Mouse (Mus musculus) embryo, embryonic 10.5 days (tissue): ENCODE measurements around the gene Gm26897.

Experiments used
- DNase-seq: peaks from one replicate; pipeline ENCODE4 v3.0.0-alpha.2; 2015; ENCODE audit warnings: low spot score

Gm26897 gene

DNA sequence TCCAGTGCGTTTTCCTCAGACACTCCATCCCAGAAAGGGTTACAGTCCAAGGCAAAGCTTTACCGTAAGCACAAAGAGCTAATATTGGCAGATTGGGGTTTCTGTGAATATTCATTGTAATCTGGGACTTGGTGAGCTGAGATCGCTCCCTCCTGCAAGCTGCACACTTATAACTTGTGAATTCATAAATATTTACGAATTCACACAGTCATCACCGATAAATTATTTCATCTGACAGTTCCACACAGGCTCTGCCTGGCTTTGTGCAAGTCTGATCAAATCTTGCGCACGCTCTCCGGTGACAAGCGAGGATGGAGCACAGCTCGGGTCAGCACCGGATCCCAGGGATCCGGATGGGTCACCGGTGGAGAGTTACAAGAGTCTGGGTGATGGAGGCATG lies 16.4 kb downstream of the Gm26897 start:
- no peak for DNase-seq

DNA sequence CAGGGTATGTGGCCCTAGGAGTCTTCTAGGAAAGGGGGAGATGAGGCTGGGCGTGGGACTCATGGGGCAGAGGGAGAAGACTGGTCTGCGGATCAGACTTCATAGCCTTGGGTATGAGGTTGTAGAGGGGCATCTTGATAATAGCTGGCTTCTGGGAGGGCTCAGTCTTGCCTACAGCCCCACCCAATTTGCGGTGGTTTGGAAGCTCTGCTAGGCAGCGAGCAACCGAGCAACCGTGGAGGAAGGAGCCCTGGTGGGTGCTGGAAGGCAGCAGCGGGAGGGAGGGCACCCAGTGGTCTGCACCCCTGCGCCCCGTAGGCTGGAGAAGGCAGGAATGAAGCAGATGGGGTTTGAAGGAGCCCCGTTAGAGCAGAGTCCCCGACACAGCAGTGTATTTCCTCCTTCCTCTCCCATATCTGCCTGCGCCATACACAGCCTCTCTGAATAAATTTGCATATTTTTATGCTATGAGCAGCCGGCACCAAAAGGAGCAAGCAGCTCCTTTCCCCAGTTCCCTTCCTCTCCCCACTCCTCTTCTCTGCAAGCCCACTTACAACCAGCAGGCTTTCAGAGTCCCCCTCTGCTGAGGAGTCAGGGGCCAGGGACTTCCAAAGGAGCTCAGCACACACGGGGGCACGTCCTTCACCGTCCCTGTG lies 20.9 kb downstream of the Gm26897 start:
- no peak for DNase-seq

DNA sequence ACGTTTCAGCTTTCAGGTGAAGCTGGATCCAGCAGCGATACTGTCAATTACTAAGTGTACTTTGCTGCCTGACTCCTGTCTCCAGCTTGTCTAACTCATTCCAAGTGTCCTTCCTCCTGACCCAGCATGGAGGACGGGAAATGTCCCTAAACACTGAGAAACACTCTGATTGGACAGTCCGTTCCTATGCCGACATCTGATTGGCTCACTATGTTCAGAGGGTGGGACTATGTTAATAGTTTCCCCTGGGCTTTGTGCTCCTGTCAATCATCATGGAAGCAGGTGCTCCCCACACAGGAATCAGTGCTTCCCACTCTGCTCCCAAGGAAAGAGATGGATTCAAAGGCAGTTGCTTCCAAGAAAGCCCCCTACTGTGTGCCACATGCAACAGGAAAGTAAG lies 21.6 kb downstream of the Gm26897 start:
- peak; percentile 92 for DNase-seq

DNA sequence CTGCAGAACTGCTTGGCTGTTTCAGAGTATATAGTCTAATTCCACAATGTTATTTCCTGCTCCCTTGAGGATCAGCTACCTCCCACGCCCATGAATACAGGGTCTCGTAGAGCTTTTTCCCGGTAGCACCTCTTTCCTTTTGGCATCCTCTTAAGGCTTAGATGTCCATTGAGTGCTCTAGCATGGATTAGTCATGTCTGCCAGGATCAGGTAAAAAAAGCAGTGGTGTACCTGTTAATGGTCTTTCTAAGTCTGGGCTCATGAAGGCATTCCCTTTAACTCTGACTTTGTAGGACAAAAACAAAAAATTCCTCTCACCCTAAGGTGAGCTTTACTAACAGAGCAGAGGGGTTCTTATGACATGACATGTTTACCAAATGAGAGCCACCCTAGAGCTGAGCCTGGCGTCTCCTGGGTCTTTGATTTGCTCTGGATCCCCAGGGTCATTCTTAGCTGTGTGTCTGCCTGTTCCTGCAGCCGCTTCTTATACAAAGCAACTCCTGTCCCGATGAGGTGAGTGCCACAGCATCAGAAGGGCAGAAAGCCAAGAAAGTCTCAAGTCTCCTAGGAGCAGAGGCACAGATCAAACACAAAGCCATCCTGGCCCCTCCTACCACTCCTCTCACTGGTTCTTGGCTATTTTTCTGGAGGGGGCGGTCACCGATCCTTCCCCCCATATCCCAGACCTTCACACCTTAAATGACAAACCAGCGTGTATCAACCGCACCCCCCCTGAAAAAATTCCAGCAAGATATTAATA lies 27.2 kb downstream of the Gm26897 start:
- DNase-seq = peak; percentile 54

DNA sequence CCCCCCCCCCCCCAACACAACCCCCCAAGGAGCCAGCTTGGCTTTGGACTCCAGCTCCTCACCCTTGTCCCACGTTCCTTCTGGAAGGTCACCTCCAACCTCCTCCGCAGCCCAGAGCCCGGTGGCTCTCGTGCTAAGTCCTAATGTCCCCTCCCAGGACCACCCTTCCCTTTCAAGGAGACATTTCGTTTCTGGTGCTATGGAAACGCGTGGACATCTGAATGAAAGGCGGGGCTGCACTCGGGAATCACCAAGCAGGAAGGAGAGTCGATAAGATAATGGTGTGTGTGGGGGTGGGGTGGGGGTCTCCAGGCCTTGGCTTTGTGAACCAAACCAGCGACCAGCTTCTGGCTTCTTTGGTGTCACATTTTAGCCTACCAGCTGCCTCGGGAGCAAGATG lies 27.9 kb downstream of the Gm26897 start:
- DNase-seq = peak; percentile 89

DNA sequence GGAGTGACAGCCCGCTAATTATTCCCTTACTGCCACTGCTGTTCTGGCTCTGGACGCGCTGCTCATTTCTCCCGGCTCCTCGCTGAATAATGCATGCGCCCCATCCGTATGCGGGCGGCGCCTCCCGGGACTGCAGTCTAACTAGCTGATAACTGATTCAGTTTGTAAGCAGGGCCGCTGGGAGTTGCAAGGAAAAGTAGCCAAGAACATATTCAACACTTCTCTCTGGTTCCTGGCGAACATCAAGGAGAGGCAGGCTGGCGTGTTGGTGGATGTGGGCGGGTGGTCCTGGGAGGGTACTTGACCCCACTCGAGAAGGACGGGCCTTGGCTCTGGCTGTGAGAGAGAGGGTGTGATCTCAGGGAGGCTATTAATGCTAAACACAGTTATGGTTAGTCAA lies 28.4 kb downstream of the Gm26897 start:
- DNase-seq = peak; percentile 83

DNA sequence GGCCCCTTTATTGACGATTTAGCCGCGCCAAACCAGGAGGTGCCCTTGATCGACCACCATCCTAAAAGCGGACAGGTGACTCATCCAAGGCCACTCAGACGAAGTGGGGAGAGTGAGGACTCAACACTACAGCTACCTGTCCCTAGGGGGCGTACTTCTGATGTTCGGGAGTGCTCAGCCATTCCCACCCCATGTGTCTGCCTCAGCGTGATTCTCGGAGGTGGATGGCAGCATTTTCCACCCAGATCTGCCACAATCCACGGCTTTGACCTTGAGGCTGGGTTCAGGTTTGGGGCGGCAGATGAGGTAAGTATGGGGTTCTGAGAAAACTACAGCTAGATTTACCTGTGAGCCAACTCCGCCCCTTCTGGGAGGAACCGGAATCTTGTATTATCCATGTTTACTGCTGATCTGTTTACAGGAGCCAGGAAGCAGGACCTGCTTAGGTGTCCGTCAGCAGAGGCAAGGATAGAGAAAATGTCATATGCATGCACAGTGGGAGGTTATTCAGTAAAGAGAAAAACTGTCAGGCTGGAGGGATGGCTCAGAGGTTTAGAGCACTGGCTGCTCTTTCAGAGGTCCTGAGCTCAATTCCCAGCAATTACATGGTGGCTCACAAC lies 32.1 kb downstream of the Gm26897 start:
- no peak for DNase-seq

DNA sequence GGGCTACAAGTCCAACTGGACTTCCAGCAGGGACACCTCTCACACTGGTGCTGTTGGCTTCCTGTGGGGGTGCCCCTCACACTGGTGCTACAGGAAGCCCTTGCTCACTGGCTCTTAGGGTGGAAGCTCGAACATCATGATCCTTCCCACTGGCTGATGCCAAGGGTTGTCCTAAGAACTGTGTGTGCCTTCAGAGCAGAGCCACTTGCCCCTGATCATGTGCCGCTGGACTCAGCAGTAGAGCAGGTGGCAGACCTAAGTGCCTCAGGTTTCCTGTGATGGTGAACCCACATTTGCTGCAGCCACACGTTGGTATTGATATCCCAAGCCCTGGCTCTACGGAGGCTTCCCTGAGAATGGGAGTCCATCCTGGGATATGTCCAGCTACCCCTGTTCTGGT lies 33.0 kb downstream of the Gm26897 start:
- DNase-seq = no peak

DNA sequence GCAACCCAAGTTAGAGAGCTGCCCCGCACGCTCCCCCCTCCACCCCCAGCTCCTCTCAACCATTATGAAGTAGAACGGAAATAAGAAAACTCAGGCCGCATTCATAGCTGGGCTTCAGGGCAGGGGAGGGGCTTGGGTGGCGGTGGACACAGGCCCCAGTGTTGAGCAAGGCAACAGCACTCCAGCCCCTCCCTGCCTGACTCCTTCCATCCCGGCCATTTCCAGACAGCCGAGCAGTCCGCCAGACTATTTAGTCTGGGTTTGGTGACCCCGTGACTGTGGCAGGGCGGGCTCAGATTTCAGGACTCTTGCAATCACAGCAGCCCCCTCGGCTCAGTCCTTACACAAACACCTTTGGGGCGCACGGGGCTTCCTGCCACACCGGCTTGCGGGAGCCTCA lies 36.5 kb downstream of the Gm26897 start:
- peak; percentile 91 for DNase-seq

DNA sequence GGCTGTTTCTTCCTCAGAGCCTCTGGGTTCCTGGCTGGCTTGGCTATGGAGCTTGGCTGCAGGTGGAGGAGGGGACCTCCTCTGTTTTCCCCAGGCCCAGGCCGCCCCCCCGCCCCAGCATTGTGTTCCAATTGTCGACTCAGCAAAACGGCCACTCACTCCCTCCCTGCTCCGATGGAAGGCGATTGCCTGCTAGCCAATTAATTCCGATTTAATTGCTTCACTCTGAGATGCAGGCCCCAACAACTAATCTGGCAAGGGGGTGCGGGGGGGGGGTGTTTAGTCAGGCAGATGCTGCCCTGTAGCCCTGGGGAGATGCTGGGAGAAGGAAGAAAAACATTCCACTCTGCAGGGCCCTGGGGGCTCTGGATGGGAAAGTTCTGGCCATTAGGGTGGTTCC lies 38.4 kb downstream of the Gm26897 start:
- DNase-seq = peak; percentile 53

DNA sequence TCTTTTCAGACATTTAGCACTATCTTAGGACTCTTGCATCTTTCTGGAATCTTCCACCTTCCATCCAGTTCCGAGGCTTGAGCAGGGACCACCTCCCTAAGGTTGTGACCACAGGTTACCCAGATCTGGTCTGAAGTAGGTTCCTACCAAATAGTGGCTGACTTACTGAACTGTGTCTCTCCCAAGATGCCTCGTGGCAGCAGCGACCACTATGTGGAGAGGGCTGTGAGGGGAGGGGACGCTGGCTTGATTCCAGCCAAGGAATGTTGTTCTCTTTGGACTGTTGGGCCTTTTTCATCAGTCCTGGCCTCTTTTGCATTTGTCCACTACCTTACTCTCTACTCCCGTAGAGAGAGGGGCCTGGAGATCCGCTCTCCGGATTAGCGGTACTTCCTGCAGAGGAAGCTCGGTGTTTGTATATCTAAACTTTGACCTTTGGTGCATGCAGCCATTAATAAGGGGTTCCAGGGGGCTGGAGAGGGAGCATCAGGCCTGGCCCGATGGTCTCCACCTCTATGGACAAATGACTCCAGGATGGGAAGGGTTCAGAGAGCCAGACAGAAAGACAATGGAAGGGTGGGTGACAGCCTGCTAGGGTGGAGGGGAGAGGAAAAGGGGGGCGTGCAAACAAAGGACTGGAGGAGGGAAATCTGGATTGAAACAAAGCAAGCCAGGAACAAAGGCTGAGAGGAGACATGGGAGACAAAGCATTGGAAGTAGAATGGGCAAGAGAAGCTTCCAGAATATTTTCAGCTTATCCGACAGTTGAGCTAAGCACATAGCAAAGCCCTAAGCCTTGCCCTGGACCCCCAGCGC lies 39.1 kb downstream of the Gm26897 start:
- peak; percentile 41 for DNase-seq

DNA sequence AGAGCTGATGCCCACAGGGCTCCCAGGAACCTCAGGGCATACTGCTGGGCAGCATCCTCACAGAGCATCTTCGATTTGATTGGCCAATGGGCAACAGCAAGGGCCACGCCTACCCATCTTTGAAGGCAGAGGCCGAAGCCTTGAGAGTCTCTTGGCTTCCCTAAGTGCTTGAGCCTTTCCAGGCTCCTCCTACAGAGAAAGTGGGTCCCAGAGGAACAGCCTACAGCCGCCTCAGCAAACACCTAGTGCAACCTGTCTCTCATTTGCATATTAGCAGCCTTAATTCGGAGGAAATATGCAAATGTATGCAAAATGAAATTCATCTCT lies 39.6 kb downstream of the Gm26897 start:
- DNase-seq = peak; percentile 40

DNA sequence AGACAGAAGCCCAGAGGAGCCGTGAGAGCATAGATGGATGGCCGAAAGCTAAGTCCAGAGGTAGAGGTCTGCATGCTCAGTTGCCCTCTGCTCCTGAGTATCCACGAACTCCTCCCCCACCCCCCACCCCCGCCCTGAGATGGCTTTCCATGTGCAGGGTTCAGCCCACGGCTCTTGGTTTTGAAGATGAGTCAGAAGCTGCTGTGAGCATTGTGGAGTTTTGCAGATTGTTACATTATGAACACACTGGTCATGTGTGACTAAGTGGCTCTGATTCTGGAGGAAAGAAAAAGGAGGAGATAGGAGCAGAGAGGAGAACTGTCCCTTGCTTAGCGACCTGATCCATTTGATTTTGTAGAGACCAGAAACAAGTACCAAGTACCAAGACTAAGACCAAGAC lies 42.5 kb downstream of the Gm26897 start:
- no peak for DNase-seq

DNA sequence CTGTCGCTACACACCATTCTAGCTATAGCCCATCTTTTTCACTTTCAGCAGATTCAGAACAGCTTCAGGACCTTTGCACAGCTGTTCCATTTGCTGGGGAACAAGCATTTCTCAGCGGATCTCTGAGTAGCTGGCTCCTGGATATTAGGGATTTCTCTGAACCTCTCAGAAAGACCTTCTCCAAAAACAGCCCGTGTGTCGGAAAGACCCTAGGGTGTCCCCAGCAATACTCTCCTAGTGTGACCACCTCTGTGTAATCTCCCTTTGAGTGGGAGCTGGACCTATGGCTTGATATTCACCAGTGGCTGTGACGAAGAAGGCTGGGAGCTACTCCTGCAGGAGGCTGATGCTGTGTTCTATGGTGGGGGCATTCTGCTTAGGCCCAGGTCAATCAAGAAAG lies 44.4 kb downstream of the Gm26897 start:
- DNase-seq = no peak

DNA sequence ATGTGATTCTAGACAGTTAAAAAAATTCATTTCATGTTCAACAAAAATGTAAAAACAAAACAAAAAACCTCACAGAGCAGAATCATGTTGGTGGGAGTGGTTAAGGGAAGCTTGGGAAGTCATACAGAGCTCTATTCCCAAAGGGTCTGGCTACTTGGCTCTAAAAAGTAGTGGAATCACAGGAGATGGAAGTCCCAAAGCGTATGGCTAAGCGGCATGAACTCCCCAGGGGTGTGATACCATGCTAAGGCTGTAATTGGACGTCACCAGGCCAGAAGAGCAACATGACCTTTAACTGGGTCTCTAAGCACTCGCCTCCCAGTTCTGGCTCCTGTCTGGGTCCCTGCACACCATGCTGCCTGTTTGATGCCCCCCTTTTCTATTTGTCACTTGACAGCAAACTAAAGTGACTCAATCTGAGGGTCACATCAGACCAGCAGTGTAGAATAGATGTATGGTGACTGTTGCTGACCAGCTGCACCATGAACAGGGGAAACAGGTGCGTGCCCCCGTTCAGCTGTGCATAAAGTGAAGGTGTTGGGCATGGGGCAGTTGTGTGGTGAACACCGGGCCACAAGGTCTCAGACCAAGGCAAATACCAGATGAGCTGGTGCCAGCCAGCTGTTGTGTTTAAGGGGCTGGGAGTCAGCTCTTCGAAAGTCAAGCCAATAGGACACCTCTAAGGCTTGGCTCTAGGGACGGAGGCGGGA lies 46.2 kb downstream of the Gm26897 start:
- DNase-seq = no peak
